Mouse (Mus musculus): ENCODE data around the gene Clec9a. TPM values are rescaled to one million over a fixed set of nuclear protein-coding genes. Genes with fewer than 3 reads are reported as not detected.

Gene Clec9a
- not detected in 2 replicates for polyA plus RNA-seq (2012)

DNA sequence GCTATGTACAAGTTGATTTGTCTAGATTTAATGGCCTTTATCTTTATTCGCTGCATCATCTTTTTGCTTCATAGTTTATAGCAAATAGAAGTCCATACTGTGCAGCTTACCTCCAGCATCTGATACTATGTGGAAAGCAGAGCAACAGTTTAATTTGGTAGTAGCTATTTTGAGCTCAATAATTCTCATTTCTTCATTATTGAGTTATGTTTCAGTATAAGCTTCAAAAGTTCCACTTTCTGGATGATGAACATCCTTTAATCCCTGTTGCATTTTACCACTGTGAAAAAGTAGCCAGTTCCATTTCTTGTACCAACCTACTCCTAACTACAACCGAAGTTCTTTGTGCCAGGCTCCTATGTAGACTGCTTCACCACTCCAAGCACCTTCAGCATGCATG, at the start of gene Clec9a:
Gene Clec9a (plus strand): TSS at position 301 of the 400 bp plus-strand sequence.
- H3K36me3 ChIP-seq (ENCODE audit: control insufficient read depth): no peaks in the 10 kb centered on the region
- no peak within 1 kb of the TSS for H3K4me3 ChIP-seq (replicated peaks)
- TF ChIP-seq TAL1 (IDR thresholded peaks at IDR 0.05; ENCODE audit: low read length) (no peak), GATA1 (IDR thresholded peaks at IDR 0.05; ENCODE audit: low read length) (no peak)
- no peaks in the 10 kb centered on the region for H3K9me3 ChIP-seq (ENCODE audit: control insufficient read depth, low read length)
- H3K4me1 ChIP-seq (ENCODE audit: control insufficient read depth): no peaks in the 10 kb centered on the region
- H3K27me3 ChIP-seq (ENCODE audit: control insufficient read depth): no peaks in the 10 kb centered on the region

DNA sequence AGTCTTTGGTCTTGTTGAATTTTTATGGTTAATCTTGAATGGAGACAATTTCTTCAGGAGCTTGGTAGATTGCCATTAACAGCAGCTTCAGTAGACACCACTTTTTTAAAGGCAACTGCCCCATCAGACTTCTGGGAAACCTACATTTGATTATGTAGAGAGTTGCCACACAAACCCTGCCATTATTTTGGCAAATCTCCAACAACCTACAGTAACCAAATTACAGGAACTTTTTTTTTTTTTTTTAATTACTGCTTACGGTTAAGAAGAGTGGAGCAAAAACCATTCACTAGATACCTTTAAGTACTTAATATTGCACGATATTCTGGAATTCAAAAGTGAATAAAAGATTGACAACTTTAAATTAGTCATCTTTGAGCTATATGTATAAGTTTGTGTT, 49.1 kb upstream of the Clec9a start:
- Histone ChIP-seq H3K36me3 (ENCODE audit: control insufficient read depth) (no peaks in the 10 kb centered on the region), H3K27me3 (ENCODE audit: control insufficient read depth) (no peaks in the 10 kb centered on the region), H3K4me1 (ENCODE audit: control insufficient read depth) (no peaks in the 10 kb centered on the region; the same call in 1 of the 2 replicates), H3K9me3 (ENCODE audit: control insufficient read depth, low read length) (no peaks in the 10 kb centered on the region), H3K4me3 (replicated peaks) (no peak overlapping the region)
- TF ChIP-seq GATA1 (IDR thresholded peaks at IDR 0.05; ENCODE audit: low read length) (no peak), TAL1 (IDR thresholded peaks at IDR 0.05; ENCODE audit: low read length) (no peak)

DNA sequence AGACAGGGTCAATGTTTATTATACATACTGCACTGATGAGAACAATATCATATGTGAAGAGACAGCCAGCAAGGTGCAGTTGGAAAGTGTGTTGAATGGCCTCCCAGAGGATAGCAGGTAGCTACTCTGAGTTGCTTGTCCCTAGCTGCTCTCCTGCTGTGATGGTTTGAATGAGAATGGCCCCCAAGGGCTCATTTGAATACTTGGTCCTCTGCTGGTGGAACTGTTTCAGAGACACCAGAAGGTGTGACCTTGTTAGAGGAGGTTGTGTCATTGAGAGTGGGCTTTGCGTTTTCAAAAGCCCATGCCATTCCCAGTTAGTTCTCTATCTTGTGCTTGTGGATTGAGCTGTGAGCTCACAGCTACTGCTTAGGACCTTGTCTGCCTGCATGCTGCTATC, 44.7 kb upstream of the Clec9a start:
- no peaks in the 10 kb centered on the region for H3K27me3 ChIP-seq (ENCODE audit: control insufficient read depth)
- no peak overlapping the region for H3K4me3 ChIP-seq (replicated peaks)
- H3K36me3 ChIP-seq (ENCODE audit: control insufficient read depth): no peaks in the 10 kb centered on the region
- TF ChIP-seq TAL1 (IDR thresholded peaks at IDR 0.05; ENCODE audit: low read length) (no peak), GATA1 (IDR thresholded peaks at IDR 0.05; ENCODE audit: low read length) (no peak)
- no peaks in the 10 kb centered on the region; the same call in 1 of the 2 replicates for H3K4me1 ChIP-seq (ENCODE audit: control insufficient read depth)
- no peaks in the 10 kb centered on the region for H3K9me3 ChIP-seq (ENCODE audit: control insufficient read depth, low read length)

DNA sequence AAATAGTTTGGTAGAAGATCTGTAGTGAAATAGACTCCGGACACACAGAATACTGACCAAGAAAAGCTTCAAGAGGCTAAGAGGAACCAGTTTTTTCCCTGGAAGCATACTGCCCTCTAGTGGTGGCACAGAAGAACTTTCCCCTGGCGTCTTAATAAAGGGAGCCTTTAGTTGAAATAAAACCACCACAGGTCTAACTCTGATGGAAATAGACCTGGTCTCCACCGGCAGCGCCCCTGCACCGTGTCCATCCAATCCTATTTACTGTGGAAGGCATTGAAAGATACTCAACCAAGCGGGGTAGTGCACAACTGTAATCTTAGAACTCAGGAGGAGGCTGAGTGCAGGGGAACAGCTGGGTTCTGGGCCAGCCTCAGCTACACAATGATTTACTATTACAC, 42.7 kb upstream of the Clec9a start:
- Histone ChIP-seq H3K4me3 (replicated peaks) (no peak overlapping the region), H3K36me3 (ENCODE audit: control insufficient read depth) (no peaks in the 10 kb centered on the region), H3K4me1 (ENCODE audit: control insufficient read depth) (no peaks in the 10 kb centered on the region; the same call in 1 of the 2 replicates), H3K27me3 (ENCODE audit: control insufficient read depth) (no peaks in the 10 kb centered on the region), H3K9me3 (ENCODE audit: control insufficient read depth, low read length) (no peaks in the 10 kb centered on the region)
- TF ChIP-seq GATA1 (IDR thresholded peaks at IDR 0.05; ENCODE audit: low read length) (no peak), TAL1 (IDR thresholded peaks at IDR 0.05; ENCODE audit: low read length) (no peak)

DNA sequence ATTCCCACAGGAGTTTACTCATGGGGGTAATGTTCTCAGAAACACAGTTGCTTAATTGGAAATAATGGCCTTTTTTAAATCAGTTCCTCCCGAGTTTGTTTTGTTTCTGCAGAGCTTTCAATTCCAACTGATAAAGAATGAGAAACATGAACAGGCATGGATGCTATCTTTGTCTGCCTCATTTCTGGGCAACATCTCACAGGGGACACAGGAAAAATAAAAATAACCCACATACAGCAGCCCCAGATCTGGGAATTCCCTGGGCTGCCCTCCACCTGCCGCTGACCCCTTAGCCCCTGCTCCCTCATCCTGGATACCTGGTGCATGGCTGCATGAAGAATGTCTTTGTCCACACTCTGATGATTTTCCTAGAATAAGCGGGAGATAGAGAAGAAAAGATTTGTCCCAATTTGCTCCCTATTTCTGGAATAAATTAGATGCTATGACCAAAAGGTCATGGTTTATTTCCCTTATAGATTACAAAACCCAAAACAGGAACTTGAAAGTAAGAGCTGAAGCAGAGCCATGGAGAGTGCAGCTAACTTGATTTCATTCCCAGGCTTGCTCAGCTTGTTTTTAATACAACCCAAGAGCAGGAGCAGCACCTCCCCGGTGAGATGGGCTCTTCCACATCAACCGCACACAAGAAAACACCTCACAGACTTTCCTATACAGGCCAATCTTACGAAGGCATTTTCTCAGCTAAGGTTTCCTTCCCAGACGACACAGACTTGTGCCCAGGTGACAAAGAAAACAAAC, 39.1 kb upstream of the Clec9a start:
- H3K4me1 ChIP-seq (ENCODE audit: control insufficient read depth): no peaks in the 10 kb centered on the region
- no peaks in the 10 kb centered on the region for H3K9me3 ChIP-seq (ENCODE audit: control insufficient read depth, low read length)
- H3K4me3 ChIP-seq (replicated peaks): no peak overlapping the region
- no peaks in the 10 kb centered on the region for H3K27me3 ChIP-seq (ENCODE audit: control insufficient read depth)
- H3K36me3 ChIP-seq (ENCODE audit: control insufficient read depth): no peaks in the 10 kb centered on the region
- no peak for TF ChIP-seq GATA1 (IDR thresholded peaks at IDR 0.05; ENCODE audit: low read length)
- TF ChIP-seq TAL1 (IDR thresholded peaks at IDR 0.05; ENCODE audit: low read length): no peak

DNA sequence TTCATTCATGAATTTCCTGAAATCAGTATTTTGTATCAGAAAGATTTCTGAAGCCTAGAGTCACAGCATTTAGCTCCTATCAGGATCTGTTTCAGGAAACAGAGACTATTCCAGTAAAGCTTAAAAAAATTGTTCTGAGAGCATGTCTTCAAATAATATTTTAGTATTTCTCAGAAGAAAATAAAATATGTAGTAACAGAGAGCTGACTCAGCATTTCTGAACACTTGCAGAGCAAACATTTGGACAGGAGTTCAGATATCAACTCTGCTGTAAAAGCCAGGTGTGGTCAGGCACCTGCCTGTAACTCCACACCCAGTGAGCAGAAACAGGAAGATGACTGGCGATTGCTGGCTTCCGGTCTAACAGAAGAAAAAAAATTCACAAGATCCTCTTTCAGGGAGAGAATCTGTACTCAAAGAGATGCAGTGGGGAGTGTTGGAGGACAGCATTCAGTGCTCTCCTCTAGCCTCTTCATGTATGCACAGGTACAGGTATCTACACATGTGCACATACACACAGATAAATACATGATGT, 33.7 kb upstream of the Clec9a start:
- Histone ChIP-seq H3K27me3 (ENCODE audit: control insufficient read depth) (no peaks in the 10 kb centered on the region), H3K4me1 (ENCODE audit: control insufficient read depth) (no peaks in the 10 kb centered on the region), H3K9me3 (ENCODE audit: control insufficient read depth, low read length) (no peaks in the 10 kb centered on the region), H3K36me3 (ENCODE audit: control insufficient read depth) (no peaks in the 10 kb centered on the region), H3K4me3 (replicated peaks) (no peak overlapping the region)
- TF ChIP-seq TAL1 (IDR thresholded peaks at IDR 0.05; ENCODE audit: low read length) (no peak), GATA1 (IDR thresholded peaks at IDR 0.05; ENCODE audit: low read length) (no peak)

DNA sequence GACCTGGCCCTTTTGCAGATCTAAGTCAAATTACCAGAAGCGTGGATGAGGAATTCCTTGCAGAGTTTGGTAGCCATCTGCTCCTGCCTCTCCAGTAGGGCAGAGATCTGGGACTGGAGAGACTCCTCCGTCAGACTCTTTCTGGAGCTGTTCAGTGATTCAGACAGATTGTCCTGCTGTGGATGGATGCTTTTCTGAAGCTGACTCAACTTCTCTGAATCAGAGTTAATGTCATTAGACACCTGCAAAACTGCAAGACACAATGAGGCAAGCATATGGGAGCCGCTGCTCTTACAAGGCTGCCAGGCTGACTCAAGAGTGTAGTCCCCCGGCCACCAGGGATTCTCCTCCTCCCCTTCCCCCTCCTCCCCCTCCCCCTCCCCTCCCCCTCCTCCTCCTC, 28.2 kb upstream of the Clec9a start:
- H3K36me3 ChIP-seq (ENCODE audit: control insufficient read depth): no peaks in the 10 kb centered on the region
- TF ChIP-seq TAL1 (IDR thresholded peaks at IDR 0.05; ENCODE audit: low read length): no peak
- H3K4me1 ChIP-seq (ENCODE audit: control insufficient read depth): no peaks in the 10 kb centered on the region
- no peaks in the 10 kb centered on the region for H3K9me3 ChIP-seq (ENCODE audit: control insufficient read depth, low read length)
- H3K27me3 ChIP-seq (ENCODE audit: control insufficient read depth): no peaks in the 10 kb centered on the region
- no peak overlapping the region for H3K4me3 ChIP-seq (replicated peaks)

DNA sequence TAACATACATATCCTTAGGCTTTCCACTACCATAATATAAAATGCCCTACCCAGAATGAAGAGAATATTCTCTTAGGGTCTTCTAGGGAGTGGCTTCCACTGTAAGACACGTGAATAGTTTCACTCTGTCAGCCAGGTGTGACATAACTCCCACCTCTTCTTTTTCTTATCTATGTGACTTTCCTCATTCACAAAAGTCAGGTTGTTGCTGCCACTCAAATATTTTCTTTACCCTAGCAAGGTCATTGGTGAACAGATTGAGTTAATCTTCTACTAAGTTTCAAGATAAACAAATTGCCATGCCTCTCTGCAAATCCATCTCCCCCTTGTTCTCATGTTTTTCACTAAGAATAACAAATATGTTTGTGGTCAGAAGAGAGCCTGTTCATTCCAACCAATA, 26.9 kb upstream of the Clec9a start:
- H3K4me3 ChIP-seq (replicated peaks): no peak overlapping the region
- no peak for TF ChIP-seq GATA1 (IDR thresholded peaks at IDR 0.05; ENCODE audit: low read length)
- TF ChIP-seq TAL1 (IDR thresholded peaks at IDR 0.05; ENCODE audit: low read length): no peak

DNA sequence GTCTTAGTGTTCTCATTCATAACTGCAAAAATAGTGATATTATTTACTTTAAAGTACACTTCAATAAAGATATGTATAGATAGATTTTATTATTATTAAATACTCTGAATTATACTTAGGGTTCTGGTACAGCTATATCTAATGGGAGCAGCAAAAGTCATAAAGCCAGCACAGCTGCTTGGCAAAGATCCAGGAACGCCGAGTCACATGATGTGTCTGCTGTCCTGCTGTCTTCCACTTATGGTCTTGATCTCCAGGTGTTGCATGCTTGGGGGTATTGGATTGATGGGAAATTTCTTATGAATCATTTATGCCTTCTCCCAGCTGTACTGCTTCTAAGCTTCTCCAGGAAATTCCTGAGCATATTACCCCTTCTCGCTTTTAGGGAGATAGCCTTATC, 25.2 kb upstream of the Clec9a start:
- Histone ChIP-seq H3K27me3 (ENCODE audit: control insufficient read depth) (no peaks in the 10 kb centered on the region), H3K9me3 (ENCODE audit: control insufficient read depth, low read length) (no peaks in the 10 kb centered on the region), H3K4me3 (replicated peaks) (no peak overlapping the region), H3K36me3 (ENCODE audit: control insufficient read depth) (no peaks in the 10 kb centered on the region), H3K4me1 (ENCODE audit: control insufficient read depth) (no peaks in the 10 kb centered on the region)
- TF ChIP-seq TAL1 (IDR thresholded peaks at IDR 0.05; ENCODE audit: low read length) (no peak), GATA1 (IDR thresholded peaks at IDR 0.05; ENCODE audit: low read length) (no peak)

More for the DNA sequence above, 26.9 kb upstream of the Clec9a start:
- Histone ChIP-seq H3K27me3 (ENCODE audit: control insufficient read depth) (no peaks in the 10 kb centered on the region), H3K4me1 (ENCODE audit: control insufficient read depth) (no peaks in the 10 kb centered on the region), H3K9me3 (ENCODE audit: control insufficient read depth, low read length) (no peaks in the 10 kb centered on the region), H3K36me3 (ENCODE audit: control insufficient read depth) (no peaks in the 10 kb centered on the region)

Measured in erythroblast, embryonic 14.5 days (primary cell).